Mouse (Mus musculus): ENCODE measurements around the gene Acsf2. TPM values are rescaled to one million over a fixed set of nuclear protein-coding genes. Genes with fewer than 3 reads are reported as not detected.
A peak's percentile ranks its signal among the peaks of the same experiment; 100 is the strongest.

Gene Acsf2
- polyA plus RNA-seq, 1 experiment from 2014 or later, result 2.1 TPM

GRCm38 (mm10) chr11:94564437-94565150 lies 37.1 kb downstream of the Acsf2 start, which contains the start of gene Chad:
Gene Chad, plus strand, starts transcription at chr11:94565047.
- peaks cover 6% of the 10 kb centered on the region; the same call in 1 of the 2 replicates for H3K4me1 ChIP-seq (ENCODE audit: control insufficient read depth, insufficient read depth, low read length)
- no peaks in the 10 kb centered on the region for H3K9me3 ChIP-seq (replicated peaks; ENCODE audit: control insufficient read depth, low read length)
- H3K4me3 ChIP-seq (ENCODE audit: low read depth, low read length), result peak within 1 kb of the TSS; percentile 18
- peak within 1 kb of the TSS; percentile 47; the same call in 1 of the 2 replicates for H3K9ac ChIP-seq (ENCODE audit: low read length)
- H3K4me2 ChIP-seq (ENCODE audit: low read length), result peak within 1 kb of the TSS; percentile 46
- DNase-seq (ENCODE audit: low spot score) (peak; percentile 33), ATAC-seq (peak; percentile 44; the same call in 1 of the 2 replicates)
- 2% methylated on average over 35 of the region's 35 CpGs for WGBS
- peaks cover 19% of the 10 kb centered on the region for H3K27me3 ChIP-seq (replicated peaks; ENCODE audit: control insufficient read depth, insufficient read depth, low read length)
- H3K27ac ChIP-seq (ENCODE audit: low read depth, low read length), result no peak within 1 kb of the TSS
- H3K36me3 ChIP-seq (ENCODE audit: control insufficient read depth, insufficient read depth, low read length), result no peaks in the 10 kb centered on the region

- 0 out of 2 replicates have a peak overlapping the region, but pooled peaks have one; percentile 18 for H3K4me3 ChIP-seq (ENCODE audit: low read depth, low read length)
- peaks cover 19% of the 10 kb centered on the region for H3K27me3 ChIP-seq (replicated peaks; ENCODE audit: control insufficient read depth, insufficient read depth, low read length)
- ATAC-seq (0 out of 2 replicates have a peak, but pooled peaks have one; percentile 18), DNase-seq (ENCODE audit: low spot score) (no peak)
- no peak overlapping the region for H3K4me2 ChIP-seq (ENCODE audit: low read length)
- H3K9ac ChIP-seq (ENCODE audit: low read length), result no peak overlapping the region
- H3K27ac ChIP-seq (ENCODE audit: low read depth, low read length), result no peak overlapping the region
- WGBS, result 48% methylated on average over 5 of the region's 5 CpGs
- H3K36me3 ChIP-seq (ENCODE audit: control insufficient read depth, insufficient read depth, low read length), result 0 out of 2 replicates have a peak, but pooled peaks cover 2% of the 10 kb centered on the region
- H3K4me1 ChIP-seq (ENCODE audit: control insufficient read depth, insufficient read depth, low read length), result peaks cover 6% of the 10 kb centered on the region; the same call in 1 of the 2 replicates
- no peaks in the 10 kb centered on the region for H3K9me3 ChIP-seq (replicated peaks; ENCODE audit: control insufficient read depth, low read length)
These were observed 37.9 kb downstream of the Acsf2 start for GRCm38 (mm10) chr11:94563821-94564220.

- ATAC-seq, result no peak
- Histone ChIP-seq H3K4me3 (ENCODE audit: low read depth, low read length) (no peak overlapping the region), H3K27ac (ENCODE audit: low read depth, low read length) (no peak overlapping the region), H3K4me1 (ENCODE audit: control insufficient read depth, insufficient read depth, low read length) (peaks cover 6% of the 10 kb centered on the region; the same call in 1 of the 2 replicates), H3K4me2 (ENCODE audit: low read length) (no peak overlapping the region), H3K36me3 (ENCODE audit: control insufficient read depth, insufficient read depth, low read length) (0 out of 2 replicates have a peak, but pooled peaks cover 2% of the 10 kb centered on the region), H3K9ac (ENCODE audit: low read length) (no peak overlapping the region), H3K27me3 (replicated peaks; ENCODE audit: control insufficient read depth, insufficient read depth, low read length) (peaks cover 19% of the 10 kb centered on the region), H3K9me3 (replicated peaks; ENCODE audit: control insufficient read depth, low read length) (no peaks in the 10 kb centered on the region)
- 95% methylated on average over 5 of the region's 5 CpGs for WGBS
- DNase-seq (ENCODE audit: low spot score), result no peak
These were observed 38.3 kb downstream of the Acsf2 start for GRCm38 (mm10) chr11:94563383-94563782.

- no peaks in the 10 kb centered on the region for H3K4me1 ChIP-seq (ENCODE audit: control insufficient read depth, insufficient read depth, low read length)
- H3K4me2 ChIP-seq (ENCODE audit: low read length), result no peak overlapping the region
- H3K4me3 ChIP-seq (ENCODE audit: low read depth, low read length), result no peak overlapping the region
- ATAC-seq (no peak), DNase-seq (ENCODE audit: low spot score) (peak; percentile 19)
- 0 out of 2 replicates have a peak, but pooled peaks cover 2% of the 10 kb centered on the region for H3K36me3 ChIP-seq (ENCODE audit: control insufficient read depth, insufficient read depth, low read length)
- H3K9me3 ChIP-seq (replicated peaks; ENCODE audit: control insufficient read depth, low read length), result no peaks in the 10 kb centered on the region
- WGBS, result 74% methylated on average over 3 of the region's 3 CpGs
- H3K27ac ChIP-seq (ENCODE audit: low read depth, low read length), result no peak overlapping the region
- no peak overlapping the region for H3K9ac ChIP-seq (ENCODE audit: low read length)
- H3K27me3 ChIP-seq (replicated peaks; ENCODE audit: control insufficient read depth, insufficient read depth, low read length), result no peaks in the 10 kb centered on the region
These were observed 43.4 kb downstream of the Acsf2 start for GRCm38 (mm10) chr11:94558226-94558625.

- DNase-seq (ENCODE audit: low spot score) (no peak), ATAC-seq (no peak)
- Histone ChIP-seq H3K27me3 (replicated peaks; ENCODE audit: control insufficient read depth, insufficient read depth, low read length) (no peaks in the 10 kb centered on the region), H3K9me3 (replicated peaks; ENCODE audit: control insufficient read depth, low read length) (no peaks in the 10 kb centered on the region), H3K4me1 (ENCODE audit: control insufficient read depth, insufficient read depth, low read length) (no peaks in the 10 kb centered on the region), H3K4me3 (ENCODE audit: low read depth, low read length) (no peak overlapping the region), H3K9ac (ENCODE audit: low read length) (no peak overlapping the region), H3K36me3 (ENCODE audit: control insufficient read depth, insufficient read depth, low read length) (no peaks in the 10 kb centered on the region), H3K27ac (ENCODE audit: low read depth, low read length) (no peak overlapping the region), H3K4me2 (ENCODE audit: low read length) (no peak overlapping the region)
- 90% methylated on average over 5 of the region's 5 CpGs for WGBS
These were observed 51.3 kb downstream of the Acsf2 start for GRCm38 (mm10) chr11:94550442-94550744.

- 80% methylated on average over 10 of the region's 10 CpGs for WGBS
- Histone ChIP-seq H3K4me1 (ENCODE audit: control insufficient read depth, insufficient read depth, low read length) (no peaks in the 10 kb centered on the region), H3K27me3 (replicated peaks; ENCODE audit: control insufficient read depth, insufficient read depth, low read length) (no peaks in the 10 kb centered on the region), H3K27ac (ENCODE audit: low read depth, low read length) (no peak overlapping the region), H3K9me3 (replicated peaks; ENCODE audit: control insufficient read depth, low read length) (no peaks in the 10 kb centered on the region), H3K9ac (ENCODE audit: low read length) (no peak overlapping the region), H3K36me3 (ENCODE audit: control insufficient read depth, insufficient read depth, low read length) (no peaks in the 10 kb centered on the region), H3K4me3 (ENCODE audit: low read depth, low read length) (no peak overlapping the region), H3K4me2 (ENCODE audit: low read length) (no peak overlapping the region)
- ATAC-seq (no peak), DNase-seq (ENCODE audit: low spot score) (no peak)
These were observed 51.8 kb downstream of the Acsf2 start for GRCm38 (mm10) chr11:94549691-94550441.

- Histone ChIP-seq H3K36me3 (ENCODE audit: control insufficient read depth, insufficient read depth, low read length) (no peaks in the 10 kb centered on the region), H3K9ac (ENCODE audit: low read length) (peak within 1 kb of the TSS; percentile 73), H3K27me3 (replicated peaks; ENCODE audit: control insufficient read depth, insufficient read depth, low read length) (no peaks in the 10 kb centered on the region), H3K4me2 (ENCODE audit: low read length) (peak within 1 kb of the TSS; percentile 92), H3K9me3 (replicated peaks; ENCODE audit: control insufficient read depth, low read length) (no peaks in the 10 kb centered on the region), H3K4me1 (ENCODE audit: control insufficient read depth, insufficient read depth, low read length) (no peaks in the 10 kb centered on the region; the same call in 1 of the 2 replicates), H3K27ac (ENCODE audit: low read depth, low read length) (peak within 1 kb of the TSS; percentile 70; the same call in 1 of the 2 replicates), H3K4me3 (ENCODE audit: low read depth, low read length) (peak within 1 kb of the TSS; percentile 58)
- ATAC-seq, result peak; percentile 92
- peak; percentile 95 for DNase-seq (ENCODE audit: low spot score)
- WGBS, result 5% methylated on average over 47 of the region's 49 CpGs
These were observed 52.6 kb downstream of the Acsf2 start, which contains the start of gene Rsad1 for GRCm38 (mm10) chr11:94548888-94549690. Gene Rsad1, minus strand, starts transcription at chr11:94549255.

GRCm38 (mm10) chr11:94548041-94548784 lies 53.5 kb downstream of the Acsf2 start:
- Histone ChIP-seq H3K4me1 (ENCODE audit: control insufficient read depth, insufficient read depth, low read length) (peaks cover 3% of the 10 kb centered on the region), H3K4me2 (ENCODE audit: low read length) (peak overlapping the region; percentile 92), H3K4me3 (ENCODE audit: low read depth, low read length) (peak overlapping the region; percentile 58), H3K36me3 (ENCODE audit: control insufficient read depth, insufficient read depth, low read length) (no peaks in the 10 kb centered on the region), H3K27me3 (replicated peaks; ENCODE audit: control insufficient read depth, insufficient read depth, low read length) (no peaks in the 10 kb centered on the region), H3K9ac (ENCODE audit: low read length) (peak overlapping the region; percentile 73), H3K9me3 (replicated peaks; ENCODE audit: control insufficient read depth, low read length) (no peaks in the 10 kb centered on the region), H3K27ac (ENCODE audit: low read depth, low read length) (no peak overlapping the region; the same call in 1 of the 2 replicates)
- peak; percentile 35 for ATAC-seq
- peak; percentile 50 for DNase-seq (ENCODE audit: low spot score)
- 14% methylated on average over 24 of the region's 24 CpGs for WGBS
